Mouse (Mus musculus): Measurements from ENCODE around the gene Adcyap1r1.
A peak's percentile ranks its signal among the peaks of the same experiment; 100 is the strongest.

Adcyap1r1 gene

GRCm38 (mm10) chr6:55451771-55452371 is at the start of gene Adcyap1r1:
Gene Adcyap1r1, plus strand, starts transcription at chr6:55451978.
- no peak for DNase-seq (ENCODE audit: low spot score)

GRCm38 (mm10) chr6:55402041-55402776 is 49.6 kb upstream of the Adcyap1r1 start:
- no peak for DNase-seq (ENCODE audit: low spot score)

GRCm38 (mm10) chr6:55403411-55404309 is 48.1 kb upstream of the Adcyap1r1 start:
- no peak for DNase-seq (ENCODE audit: low spot score)

GRCm38 (mm10) chr6:55404421-55404990 is 47.3 kb upstream of the Adcyap1r1 start:
- no peak for DNase-seq (ENCODE audit: low spot score)

- no peak for DNase-seq (ENCODE audit: low spot score)
Measured at GRCm38 (mm10) chr6:55407345-55407744, 44.4 kb upstream of the Adcyap1r1 start.

- no peak for DNase-seq (ENCODE audit: low spot score)
Measured at GRCm38 (mm10) chr6:55410119-55410775, 41.5 kb upstream of the Adcyap1r1 start.

- DNase-seq (ENCODE audit: low spot score) = no peak
Measured at GRCm38 (mm10) chr6:55410977-55411376, 40.8 kb upstream of the Adcyap1r1 start.

- DNase-seq (ENCODE audit: low spot score) = no peak
Measured at GRCm38 (mm10) chr6:55416202-55416601, 35.6 kb upstream of the Adcyap1r1 start.

GRCm38 (mm10) chr6:55418746-55419410 is 32.9 kb upstream of the Adcyap1r1 start:
- no peak for DNase-seq (ENCODE audit: low spot score)

- no peak for DNase-seq (ENCODE audit: low spot score)
Measured at GRCm38 (mm10) chr6:55420411-55420810, 31.4 kb upstream of the Adcyap1r1 start.

- DNase-seq (ENCODE audit: low spot score) = no peak
Measured at GRCm38 (mm10) chr6:55420869-55421361, 30.9 kb upstream of the Adcyap1r1 start.

- no peak for DNase-seq (ENCODE audit: low spot score)
Measured at GRCm38 (mm10) chr6:55432121-55432520, 19.7 kb upstream of the Adcyap1r1 start.

- peak; percentile 54 for DNase-seq (ENCODE audit: low spot score)
Measured at GRCm38 (mm10) chr6:55434360-55434759, 17.4 kb upstream of the Adcyap1r1 start.

GRCm38 (mm10) chr6:55435266-55436159 is 16.3 kb upstream of the Adcyap1r1 start:
- no peak for DNase-seq (ENCODE audit: low spot score)

- DNase-seq (ENCODE audit: low spot score) = no peak
Measured at GRCm38 (mm10) chr6:55437919-55438318, 13.9 kb upstream of the Adcyap1r1 start.

GRCm38 (mm10) chr6:55438837-55439236 is 12.9 kb upstream of the Adcyap1r1 start:
- no peak for DNase-seq (ENCODE audit: low spot score)

- DNase-seq (ENCODE audit: low spot score) = no peak
Measured at GRCm38 (mm10) chr6:55443927-55444688, 7.7 kb upstream of the Adcyap1r1 start.

GRCm38 (mm10) chr6:55444721-55445120 is 7.1 kb upstream of the Adcyap1r1 start:
- no peak for DNase-seq (ENCODE audit: low spot score)

- DNase-seq (ENCODE audit: low spot score) = no peak
Measured at GRCm38 (mm10) chr6:55448199-55448598, 3.6 kb upstream of the Adcyap1r1 start.

Data from left cerebral cortex, adult 11 months (tissue).